Mouse (Mus musculus): Measurements from ENCODE around the gene Klf13. TPM values are rescaled to one million over a fixed set of nuclear protein-coding genes. Genes with fewer than 3 reads are reported as not detected.

Gene Klf13
- polyA plus RNA-seq, 2 experiments = 9.9 to 28.0 TPM

GRCm38 (mm10) chr7:63921909-63922562 lies 16.7 kb downstream of the Klf13 start:
- Histone ChIP-seq H3K4me2 (replicated peaks; ENCODE audit: low read depth, low read length, severe bottlenecking) (no peak overlapping the region), H3K4me1 (ENCODE audit: control insufficient read depth, insufficient read depth, low read length) (peaks cover 34% of the 10 kb centered on the region), H3K27ac (replicated peaks; ENCODE audit: low read depth, low read length) (no peak overlapping the region), H3K4me3 (replicated peaks; ENCODE audit: low read length) (no peak overlapping the region), H3K27me3 (ENCODE audit: control insufficient read depth, insufficient read depth, low read length) (no peaks in the 10 kb centered on the region), H3K36me3 (ENCODE audit: control insufficient read depth, insufficient read depth, low read length) (no peaks in the 10 kb centered on the region), H3K9me3 (ENCODE audit: control insufficient read depth, low read length) (no peaks in the 10 kb centered on the region), H3K9ac (ENCODE audit: low read depth, low read length, severe bottlenecking) (no peak overlapping the region)
- DNase-seq (ENCODE audit: low spot score) (no peak), ATAC-seq (ENCODE audit: low FRiP score, low read depth) (no peak)
- TF ChIP-seq POLR2A (IDR thresholded peaks at IDR 0.05; ENCODE audit: borderline replicate concordance, extremely low read depth, insufficient read depth, insufficient read length) = no peak
- 79% methylated on average over 8 of the region's 8 CpGs for WGBS

- DNase-seq (ENCODE audit: low spot score) (no peak), ATAC-seq (ENCODE audit: low FRiP score, low read depth) (no peak)
- TF ChIP-seq POLR2A (IDR thresholded peaks at IDR 0.05; ENCODE audit: borderline replicate concordance, extremely low read depth, insufficient read depth, insufficient read length) = no peak
- Histone ChIP-seq H3K9ac (ENCODE audit: low read depth, low read length, severe bottlenecking) (no peak overlapping the region), H3K9me3 (ENCODE audit: control insufficient read depth, low read length) (no peaks in the 10 kb centered on the region), H3K4me2 (replicated peaks; ENCODE audit: low read depth, low read length, severe bottlenecking) (no peak overlapping the region), H3K4me1 (ENCODE audit: control insufficient read depth, insufficient read depth, low read length) (peaks cover 7% of the 10 kb centered on the region), H3K36me3 (ENCODE audit: control insufficient read depth, insufficient read depth, low read length) (no peaks in the 10 kb centered on the region), H3K27ac (replicated peaks; ENCODE audit: low read depth, low read length) (no peak overlapping the region), H3K27me3 (ENCODE audit: control insufficient read depth, insufficient read depth, low read length) (no peaks in the 10 kb centered on the region), H3K4me3 (replicated peaks; ENCODE audit: low read length) (no peak overlapping the region)
- WGBS = 89% methylated on average over 12 of the region's 12 CpGs
Measured at GRCm38 (mm10) chr7:63918771-63919768, 19.6 kb downstream of the Klf13 start.

GRCm38 (mm10) chr7:63917693-63918092 lies 21.0 kb downstream of the Klf13 start:
- no peak for DNase-seq (ENCODE audit: low spot score)
- peaks cover 9% of the 10 kb centered on the region for H3K4me1 ChIP-seq (ENCODE audit: control insufficient read depth, insufficient read depth, low read length)
- H3K4me2 ChIP-seq (replicated peaks; ENCODE audit: low read depth, low read length, severe bottlenecking) = no peak overlapping the region
- no peaks in the 10 kb centered on the region for H3K9me3 ChIP-seq (ENCODE audit: control insufficient read depth, low read length)
- H3K36me3 ChIP-seq (ENCODE audit: control insufficient read depth, insufficient read depth, low read length) = no peaks in the 10 kb centered on the region
- H3K27ac ChIP-seq (replicated peaks; ENCODE audit: low read depth, low read length) = no peak overlapping the region
- H3K4me3 ChIP-seq (replicated peaks; ENCODE audit: low read length) = no peak overlapping the region
- no peak overlapping the region for H3K9ac ChIP-seq (ENCODE audit: low read depth, low read length, severe bottlenecking)
- 46% methylated on average over 6 of the region's 6 CpGs for WGBS
- ATAC-seq (ENCODE audit: low FRiP score, low read depth) = no peak
- H3K27me3 ChIP-seq (ENCODE audit: control insufficient read depth, insufficient read depth, low read length) = no peaks in the 10 kb centered on the region
- no peak for TF ChIP-seq POLR2A (IDR thresholded peaks at IDR 0.05; ENCODE audit: borderline replicate concordance, extremely low read depth, insufficient read depth, insufficient read length)

GRCm38 (mm10) chr7:63916268-63916907 lies 22.3 kb downstream of the Klf13 start, which contains the start of gene E030018B13Rik:
Gene E030018B13Rik, plus strand, starts transcription at chr7:63916857.
- 85% methylated on average over 6 of the region's 6 CpGs for WGBS
- Histone ChIP-seq H3K36me3 (ENCODE audit: control insufficient read depth, insufficient read depth, low read length) (no peaks in the 10 kb centered on the region), H3K4me1 (ENCODE audit: control insufficient read depth, insufficient read depth, low read length) (peaks cover 20% of the 10 kb centered on the region), H3K27me3 (ENCODE audit: control insufficient read depth, insufficient read depth, low read length) (no peaks in the 10 kb centered on the region), H3K27ac (replicated peaks; ENCODE audit: low read depth, low read length) (no peak within 1 kb of the TSS), H3K9ac (ENCODE audit: low read depth, low read length, severe bottlenecking) (no peak within 1 kb of the TSS), H3K9me3 (ENCODE audit: control insufficient read depth, low read length) (no peaks in the 10 kb centered on the region), H3K4me3 (replicated peaks; ENCODE audit: low read length) (no peak within 1 kb of the TSS), H3K4me2 (replicated peaks; ENCODE audit: low read depth, low read length, severe bottlenecking) (no peak within 1 kb of the TSS)
- TF ChIP-seq POLR2A (IDR thresholded peaks at IDR 0.05; ENCODE audit: borderline replicate concordance, extremely low read depth, insufficient read depth, insufficient read length) = no peak
- DNase-seq (ENCODE audit: low spot score) (no peak), ATAC-seq (ENCODE audit: low FRiP score, low read depth) (no peak)

DNA sequence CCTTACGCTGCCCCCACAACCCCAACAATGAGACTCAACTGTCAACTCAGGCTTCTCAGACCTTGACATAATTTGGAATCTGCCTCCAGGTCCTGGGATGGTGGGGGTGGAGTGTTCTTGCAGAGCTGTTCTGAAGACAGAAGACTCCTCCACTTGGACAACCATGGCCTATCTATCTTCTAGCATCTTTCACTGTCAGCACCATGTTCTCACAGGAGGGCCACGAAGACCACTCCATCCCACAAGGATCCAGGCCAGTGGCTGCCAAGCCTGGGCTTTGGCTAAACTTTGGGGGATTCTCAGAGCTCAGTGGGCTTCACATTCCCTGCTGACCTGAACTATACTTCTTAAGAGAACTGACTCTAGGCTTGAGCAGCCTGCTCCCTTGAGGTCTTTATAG lies 23.8 kb downstream of the Klf13 start:
- H3K4me2 ChIP-seq (replicated peaks; ENCODE audit: low read depth, low read length, severe bottlenecking) = no peak overlapping the region
- ATAC-seq (ENCODE audit: low FRiP score, low read depth) = no peak
- H3K4me3 ChIP-seq (replicated peaks; ENCODE audit: low read length) = no peak overlapping the region
- peaks cover 34% of the 10 kb centered on the region for H3K4me1 ChIP-seq (ENCODE audit: control insufficient read depth, insufficient read depth, low read length)
- H3K9ac ChIP-seq (ENCODE audit: low read depth, low read length, severe bottlenecking) = no peak overlapping the region
- no peaks in the 10 kb centered on the region for H3K36me3 ChIP-seq (ENCODE audit: control insufficient read depth, insufficient read depth, low read length)
- H3K9me3 ChIP-seq (ENCODE audit: control insufficient read depth, low read length) = no peaks in the 10 kb centered on the region
- no peak for TF ChIP-seq POLR2A (IDR thresholded peaks at IDR 0.05; ENCODE audit: borderline replicate concordance, extremely low read depth, insufficient read depth, insufficient read length)
- no peaks in the 10 kb centered on the region for H3K27me3 ChIP-seq (ENCODE audit: control insufficient read depth, insufficient read depth, low read length)
- 98% methylated on average over 2 of the region's 2 CpGs for WGBS
- no peak for DNase-seq (ENCODE audit: low spot score)
- H3K27ac ChIP-seq (replicated peaks; ENCODE audit: low read depth, low read length) = no peak overlapping the region

Measured in limb, embryonic 14.5 days (tissue).